Mouse (Mus musculus) R1 (cell line): ENCODE results near the gene Sufu.

Experiments used
- DNase-seq: peaks from one replicate; pipeline ENCODE4 v3.0.0-alpha.2; 2018; ENCODE audit warnings: low read depth, low spot score

The Sufu gene

DNA sequence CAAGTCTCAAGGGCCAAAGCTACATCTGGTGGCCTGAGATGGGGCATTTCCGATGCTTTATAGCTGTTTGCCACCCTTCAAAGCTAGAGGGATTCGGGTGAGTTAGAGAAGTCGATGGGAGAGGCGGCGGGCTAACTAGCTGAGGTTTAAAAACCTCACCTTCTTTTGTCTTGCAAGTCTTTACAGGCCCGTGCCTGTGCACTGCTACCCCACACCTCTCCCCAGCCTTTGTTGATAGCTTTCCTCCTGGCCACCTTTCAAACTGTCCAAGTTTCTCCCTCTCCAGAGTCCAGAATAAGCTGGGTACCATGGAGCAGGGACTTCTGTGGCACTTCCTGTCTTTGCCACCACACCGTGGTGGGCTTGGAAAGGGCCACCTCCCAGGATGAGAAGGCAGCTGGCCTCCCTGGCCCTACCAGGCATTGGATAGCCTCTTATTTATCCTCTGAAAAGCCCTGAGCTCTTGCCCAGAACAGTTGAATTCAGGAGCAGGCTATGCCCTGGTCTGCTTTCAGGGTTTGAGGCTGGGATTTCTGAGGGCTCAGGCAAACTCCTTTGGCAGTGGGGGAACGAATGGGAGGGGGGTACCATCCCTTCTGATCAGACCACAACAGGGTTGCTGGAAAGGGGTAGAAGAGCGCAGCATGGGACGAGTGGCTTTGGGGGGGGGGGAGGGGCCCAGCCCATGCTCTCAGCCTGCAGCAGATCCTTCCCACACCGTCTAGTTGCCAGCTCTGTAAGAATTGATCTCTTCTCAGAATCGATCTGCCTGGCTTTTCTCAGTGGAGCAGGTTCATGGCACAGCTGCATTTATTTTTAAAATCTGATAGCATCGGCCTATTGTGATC, 133.1 kb downstream of the Sufu start:
- peak; percentile 57 for DNase-seq

DNA sequence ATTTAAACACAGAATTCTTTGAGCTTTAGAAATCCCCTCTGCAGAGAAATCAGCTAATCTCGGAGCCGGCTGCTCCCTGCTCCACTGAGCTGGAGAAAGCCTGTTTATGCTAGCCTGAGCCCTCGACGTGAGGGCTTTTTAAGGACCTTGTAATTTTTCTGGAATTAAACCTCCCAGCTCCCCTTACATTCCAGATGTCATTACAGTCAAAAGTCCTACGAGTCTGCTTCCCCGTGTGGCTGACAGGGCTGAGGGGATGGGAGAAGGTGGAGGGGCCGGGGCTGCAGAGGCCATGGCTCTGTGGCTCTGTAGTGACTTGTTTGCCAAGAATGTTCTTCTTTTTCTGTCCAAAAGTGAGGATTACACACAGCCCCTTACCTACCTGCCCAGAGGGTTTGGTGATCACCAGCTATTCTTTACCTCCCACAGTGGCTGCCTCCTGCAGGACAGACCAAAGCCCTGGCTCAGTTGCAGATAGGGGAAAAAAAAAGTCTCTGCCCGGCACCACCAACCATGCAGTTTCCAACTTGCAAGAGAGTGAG, 133.8 kb downstream of the Sufu start:
- DNase-seq: no peak

DNA sequence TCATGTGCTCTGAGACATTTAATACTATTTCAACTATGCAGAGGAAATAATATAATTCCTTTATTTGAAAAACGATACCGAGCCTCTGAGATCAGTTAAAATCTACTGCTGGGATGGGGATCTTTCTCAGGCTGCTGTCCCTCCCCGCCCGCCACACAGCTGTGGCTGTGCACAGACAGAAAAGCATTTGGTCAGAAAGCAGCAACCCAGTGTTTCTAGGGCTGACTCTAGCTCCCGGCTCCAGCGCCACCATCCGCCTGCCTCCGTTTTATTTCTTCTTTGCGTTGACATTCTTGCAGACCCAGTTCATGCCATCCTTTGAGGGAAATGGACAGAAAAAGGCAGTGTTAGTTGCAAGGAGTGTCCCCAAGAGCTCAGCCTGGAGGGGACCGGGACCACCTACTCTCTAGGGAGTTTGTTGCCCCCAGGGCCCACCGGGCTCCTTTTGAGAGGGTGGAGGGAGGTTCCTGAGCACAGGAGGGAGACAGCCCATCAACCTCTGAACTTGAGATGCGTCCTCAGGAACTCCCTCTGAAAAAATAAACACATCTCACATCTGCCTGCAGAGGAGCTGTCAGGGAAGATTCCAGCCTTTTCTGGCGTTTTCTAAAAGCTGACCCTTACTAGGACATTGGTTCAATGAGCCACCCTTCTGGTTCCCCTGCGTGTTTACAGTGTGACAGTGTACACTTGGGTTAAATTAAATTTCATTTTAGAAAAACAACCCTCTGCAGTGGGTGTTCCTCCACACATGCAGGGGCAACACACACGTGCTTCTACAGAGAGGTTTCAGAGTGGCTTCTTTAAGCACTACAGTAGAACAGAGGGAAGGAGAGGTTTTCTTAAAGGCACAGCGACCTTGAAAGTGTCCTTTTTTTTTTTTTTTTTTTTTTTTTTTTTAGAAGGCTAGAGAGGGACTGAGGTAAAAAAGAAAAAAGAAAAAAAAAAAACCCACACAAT, 134.7 kb downstream of the Sufu start:
- no peak for DNase-seq

DNA sequence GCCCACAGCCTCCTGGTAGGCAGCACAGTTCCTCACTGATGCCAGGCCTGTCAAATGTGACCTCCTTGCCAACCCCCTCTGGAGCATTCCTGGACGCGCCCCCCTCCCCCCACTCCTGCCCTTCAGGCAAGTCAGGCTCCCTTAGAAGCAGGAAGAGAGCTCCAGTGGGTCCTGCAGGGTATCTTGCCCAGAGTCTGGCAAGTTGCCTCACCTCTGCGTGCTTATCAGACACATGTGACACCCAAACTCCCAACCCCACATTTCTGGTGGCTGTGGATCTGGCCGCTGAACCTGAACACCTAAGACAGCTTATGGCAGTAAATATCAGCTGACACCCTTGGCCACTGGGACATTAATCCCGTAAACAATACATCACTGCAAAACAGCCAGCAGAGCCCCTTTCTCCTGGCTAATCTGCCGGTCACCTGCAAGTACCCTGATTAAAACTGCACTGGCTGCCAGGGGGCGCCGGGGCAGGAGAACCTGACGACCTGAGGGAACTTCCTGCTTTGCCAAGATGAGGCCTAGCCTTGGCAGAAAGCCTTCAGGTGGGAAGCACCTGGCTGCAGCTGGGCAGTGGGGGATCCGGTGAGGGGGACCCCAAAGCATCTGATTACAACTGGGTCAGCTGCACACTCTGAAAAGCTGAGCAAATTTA, 135.5 kb downstream of the Sufu start:
- DNase-seq: no peak

DNA sequence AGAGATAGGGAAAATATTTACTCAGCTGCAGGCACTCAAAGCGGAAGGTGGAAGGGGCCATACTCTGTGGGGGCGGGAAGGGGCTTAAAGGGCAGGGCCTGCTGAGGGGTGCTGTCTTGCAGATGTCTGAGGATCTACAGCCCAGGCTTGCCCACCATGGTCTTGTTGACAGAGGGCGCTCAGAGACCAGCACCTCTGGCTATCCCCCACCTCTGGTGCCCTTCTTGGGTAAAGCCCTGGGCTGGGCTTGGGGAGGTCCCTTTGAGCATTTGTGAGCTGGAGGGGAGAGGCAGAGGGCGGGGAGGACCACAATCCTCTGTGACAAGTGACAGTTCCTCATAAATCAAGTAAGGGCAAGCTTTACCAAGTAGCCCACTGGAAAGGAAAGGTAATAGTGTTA, 136.4 kb downstream of the Sufu start:
- DNase-seq: no peak

DNA sequence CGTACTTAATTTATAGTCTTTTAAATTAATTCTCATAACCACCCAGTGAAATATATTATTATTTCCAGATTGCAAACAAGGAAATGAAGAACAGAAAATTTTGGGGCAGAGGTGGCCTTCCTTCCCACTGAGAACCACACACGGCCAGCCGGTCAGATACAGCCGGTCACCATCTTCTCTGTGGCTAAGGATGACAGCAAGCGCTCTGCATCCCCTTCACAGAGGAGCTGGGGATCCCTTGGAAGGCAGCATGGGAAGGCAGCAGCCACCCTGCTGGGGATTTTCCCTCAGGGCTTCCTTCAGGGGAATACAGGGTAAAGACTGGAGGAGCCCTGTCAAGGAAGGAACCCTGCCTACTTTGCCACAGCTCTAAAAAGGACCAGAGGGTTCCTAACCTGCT, 136.8 kb downstream of the Sufu start:
- DNase-seq: no peak

DNA sequence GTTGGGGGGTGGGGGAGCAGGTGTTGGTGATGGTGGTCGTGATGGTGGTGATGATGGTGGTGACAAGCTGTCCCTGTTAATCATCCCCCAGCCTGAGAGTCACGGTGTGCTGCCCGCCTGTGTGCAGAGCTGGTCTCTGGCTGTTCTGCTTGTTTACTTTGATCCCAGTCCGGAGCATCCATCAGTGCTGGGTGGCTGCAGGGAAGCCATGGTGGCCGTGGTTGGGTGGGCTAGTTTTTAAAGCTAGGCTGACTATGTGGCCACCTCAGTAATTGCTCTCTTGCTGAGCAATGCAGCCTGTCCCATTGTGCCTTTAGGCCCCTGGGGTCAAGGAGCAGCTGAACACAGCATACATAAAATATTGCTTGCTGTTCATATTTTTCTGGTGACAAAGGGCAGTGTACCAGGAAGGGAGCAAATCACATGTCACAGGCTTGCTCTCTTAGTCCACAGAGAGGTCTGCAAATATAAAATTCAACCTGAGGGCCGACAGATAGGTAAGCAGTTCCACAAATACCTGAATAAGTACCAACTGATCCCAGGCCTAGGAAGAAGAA, 137.9 kb downstream of the Sufu start:
- DNase-seq: no peak

DNA sequence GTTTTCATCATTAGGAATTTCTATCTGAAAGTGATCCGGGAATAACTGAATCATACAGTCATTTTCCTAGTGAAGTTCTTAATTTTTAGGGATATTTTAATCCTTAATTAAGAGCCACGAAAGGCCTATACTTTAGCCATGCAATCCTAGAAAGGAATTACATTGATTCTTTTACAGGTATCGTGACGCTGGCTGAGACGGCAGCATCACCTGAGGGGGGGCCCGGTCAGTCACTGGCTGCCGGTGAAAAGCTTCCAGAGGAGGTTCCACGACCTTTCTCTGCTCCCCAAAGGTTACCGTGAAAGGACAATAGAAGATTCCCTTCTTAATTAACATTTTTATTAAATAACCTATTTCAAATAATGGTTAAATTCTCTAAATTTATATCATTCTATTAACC, 140.7 kb downstream of the Sufu start:
- no peak for DNase-seq

DNA sequence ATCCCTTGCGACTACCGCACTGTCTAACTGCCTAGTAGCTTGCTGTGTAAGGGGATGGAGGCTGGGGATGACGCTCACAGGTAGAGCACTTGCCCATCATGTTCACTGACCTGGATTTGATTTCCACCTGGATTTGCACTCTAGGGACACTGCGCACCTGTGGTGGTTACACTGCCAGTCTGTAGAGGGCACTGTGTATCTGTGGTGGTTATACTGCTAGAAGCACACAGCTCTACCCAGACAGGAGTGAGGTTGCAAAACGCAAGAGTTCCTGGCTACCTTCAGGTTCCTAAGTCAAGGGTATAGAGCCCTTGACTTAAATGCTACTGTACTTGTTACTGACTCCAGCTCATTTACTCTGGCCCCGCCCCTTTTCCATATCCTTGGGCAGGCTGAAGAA, 141.5 kb downstream of the Sufu start:
- DNase-seq: peak; percentile 61
